Mouse (Mus musculus): Measurements from ENCODE around the gene Nae1. TPM values are rescaled to one million over a fixed set of nuclear protein-coding genes. Genes with fewer than 3 reads are reported as not detected.

Gene Nae1
- polyA plus RNA-seq, 1 experiment from 2014 or later: 119 TPM

DNA sequence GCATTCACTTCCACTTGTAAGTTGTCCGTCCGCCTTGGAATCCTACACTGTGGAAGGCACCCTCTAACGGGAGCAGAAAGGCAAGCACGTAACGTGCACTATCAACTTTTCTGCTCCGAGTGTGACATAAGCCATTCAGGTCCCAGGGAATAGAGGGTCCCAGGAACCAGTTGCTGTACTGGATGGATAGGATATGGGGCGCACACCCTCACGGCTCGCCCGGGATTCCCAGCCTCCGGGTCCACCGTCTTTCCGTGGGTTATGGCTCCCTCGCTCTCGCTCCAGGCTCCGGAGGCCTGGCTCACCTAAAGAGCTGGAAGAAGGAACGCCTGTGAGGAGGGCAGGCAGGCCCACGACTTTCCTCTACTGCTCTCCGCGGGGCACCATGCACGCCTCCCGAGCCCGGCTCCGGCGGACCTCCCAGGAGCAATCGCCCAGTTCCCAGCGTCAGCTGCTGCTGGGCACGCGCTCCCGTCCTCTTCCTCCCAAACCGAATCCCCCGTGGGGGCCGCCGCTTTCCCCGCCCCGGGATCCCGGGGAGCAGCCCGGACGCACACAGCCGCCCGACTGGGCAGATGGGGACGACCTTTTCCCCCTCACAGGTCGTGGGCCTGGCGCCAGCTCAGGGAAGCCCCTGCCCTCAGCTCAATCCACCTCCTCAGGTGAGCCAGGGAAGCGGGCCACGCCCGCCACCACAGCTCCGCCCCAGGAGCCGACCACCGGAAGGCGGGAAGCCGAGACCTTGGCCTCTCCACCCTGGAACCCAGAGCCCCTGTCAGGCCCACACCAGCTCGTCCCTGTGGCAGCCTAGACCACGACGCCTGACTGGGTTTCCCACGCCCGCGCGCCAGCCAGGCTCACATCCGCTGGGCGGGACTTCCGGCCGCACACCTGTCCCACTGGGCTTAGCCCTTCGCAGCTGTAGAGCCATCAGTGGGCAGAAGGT lies 25.1 kb downstream of the Nae1 start, which contains the start of gene Terb1:
Gene Terb1 (minus strand): TSS at position 850 of the 946 bp plus-strand sequence.
- 3% methylated on average over 60 of the region's 64 CpGs for WGBS
- peak; percentile 79 for ATAC-seq (ENCODE audit: insufficient read depth, low FRiP score, low TSS enrichment)
- Histone ChIP-seq H3K4me2 (ENCODE audit: low read depth) (peak within 1 kb of the TSS; percentile 90), H3K4me1 (ENCODE audit: control insufficient read depth, insufficient read depth, low read length) (peaks cover 3% of the 10 kb centered on the region; the same call in 1 of the 2 replicates), H3K4me3 (ENCODE audit: low read depth, low read length) (peak within 1 kb of the TSS; percentile 48), H3K9ac (ENCODE audit: low read length) (peak within 1 kb of the TSS; percentile 54), H3K27me3 (ENCODE audit: control insufficient read depth, insufficient read depth, low read length) (no peaks in the 10 kb centered on the region), H3K9me3 (ENCODE audit: control insufficient read depth, low read length) (no peaks in the 10 kb centered on the region), H3K27ac (ENCODE audit: low read depth, low read length) (no peak within 1 kb of the TSS), H3K36me3 (ENCODE audit: control insufficient read depth, insufficient read depth, low read length) (peaks cover 2% of the 10 kb centered on the region; the same call in 1 of the 2 replicates)
- DNase-seq (ENCODE audit: low spot score): peak; percentile 43

DNA sequence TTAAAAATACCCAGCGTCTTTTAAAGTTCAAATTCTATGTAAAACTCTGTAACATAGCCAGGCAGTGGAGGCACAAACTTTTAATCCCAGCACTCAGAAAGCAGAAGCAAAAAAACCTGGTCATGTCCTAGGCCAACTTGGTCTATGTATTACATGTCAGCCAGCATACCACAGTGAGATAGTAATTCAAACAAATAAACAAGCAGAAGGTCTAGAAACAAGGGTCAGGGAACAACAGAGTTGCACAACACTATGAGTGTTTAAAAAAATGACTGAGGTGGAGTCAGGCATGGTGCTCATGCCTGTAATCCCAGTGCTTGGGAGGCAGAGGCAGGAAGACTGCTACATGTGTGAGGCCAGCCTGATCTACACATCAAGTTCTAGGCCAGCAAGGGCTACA lies 55.3 kb downstream of the Nae1 start:
- DNase-seq (ENCODE audit: low spot score) (no peak), ATAC-seq (ENCODE audit: insufficient read depth, low FRiP score, low TSS enrichment) (no peak)
- WGBS: 68% methylated on average over 1 of the region's 1 CpGs
- H3K9me3 ChIP-seq (ENCODE audit: control insufficient read depth, low read length): no peaks in the 10 kb centered on the region
- no peaks in the 10 kb centered on the region for H3K4me1 ChIP-seq (ENCODE audit: control insufficient read depth, insufficient read depth, low read length)
- no peak overlapping the region for H3K9ac ChIP-seq (ENCODE audit: low read length)
- H3K4me2 ChIP-seq (ENCODE audit: low read depth): no peak overlapping the region
- H3K27me3 ChIP-seq (ENCODE audit: control insufficient read depth, insufficient read depth, low read length): no peaks in the 10 kb centered on the region
- H3K4me3 ChIP-seq (ENCODE audit: low read depth, low read length): no peak overlapping the region
- H3K27ac ChIP-seq (ENCODE audit: low read depth, low read length): no peak overlapping the region
- H3K36me3 ChIP-seq (ENCODE audit: control insufficient read depth, insufficient read depth, low read length): no peaks in the 10 kb centered on the region

DNA sequence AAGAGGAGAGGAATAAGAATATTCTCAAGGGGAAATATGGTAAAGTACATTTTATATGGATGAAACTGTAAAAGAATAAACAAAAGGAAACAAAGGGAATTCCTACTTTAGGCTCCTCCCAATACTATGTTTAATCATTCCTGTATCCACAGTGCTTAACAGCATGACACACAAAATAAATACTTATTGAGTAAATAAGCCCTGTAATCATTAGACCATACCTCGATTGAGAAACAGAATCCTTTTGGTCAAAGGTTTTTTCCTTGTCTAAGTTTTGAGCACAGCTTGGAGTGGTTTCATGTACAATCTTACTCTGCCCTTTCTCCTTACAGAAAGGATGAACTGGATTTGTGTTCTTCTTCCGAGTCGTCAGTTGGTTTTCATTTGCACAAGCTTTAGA lies 62.0 kb downstream of the Nae1 start:
- Histone ChIP-seq H3K36me3 (ENCODE audit: control insufficient read depth, insufficient read depth, low read length) (no peaks in the 10 kb centered on the region), H3K4me1 (ENCODE audit: control insufficient read depth, insufficient read depth, low read length) (no peaks in the 10 kb centered on the region), H3K9me3 (ENCODE audit: control insufficient read depth, low read length) (no peaks in the 10 kb centered on the region), H3K4me2 (ENCODE audit: low read depth) (no peak overlapping the region), H3K9ac (ENCODE audit: low read length) (no peak overlapping the region), H3K4me3 (ENCODE audit: low read depth, low read length) (no peak overlapping the region), H3K27ac (ENCODE audit: low read depth, low read length) (no peak overlapping the region), H3K27me3 (ENCODE audit: control insufficient read depth, insufficient read depth, low read length) (no peaks in the 10 kb centered on the region)
- no peak for ATAC-seq (ENCODE audit: insufficient read depth, low FRiP score, low TSS enrichment)
- no peak for DNase-seq (ENCODE audit: low spot score)
- 85% methylated on average over 3 of the region's 3 CpGs for WGBS

DNA sequence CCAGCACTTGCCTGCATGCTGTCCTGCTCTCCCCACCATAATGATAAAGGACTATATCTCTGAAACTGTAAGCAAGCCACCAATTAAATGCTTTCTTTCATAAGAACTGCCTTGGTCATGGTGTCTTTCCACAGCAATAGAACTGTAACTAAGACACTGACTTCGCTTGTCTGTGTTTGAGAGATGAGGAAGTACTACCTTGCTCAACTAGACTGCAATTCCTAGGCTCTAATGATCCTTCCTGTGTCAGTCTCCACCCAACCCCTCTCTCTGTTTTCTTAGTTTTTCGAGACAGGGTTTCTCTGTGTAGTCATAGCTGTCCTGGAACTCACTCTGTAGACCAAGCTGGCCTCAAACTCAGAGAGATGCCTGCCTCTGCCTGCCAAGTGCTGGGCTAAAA lies 67.0 kb downstream of the Nae1 start:
- H3K36me3 ChIP-seq (ENCODE audit: control insufficient read depth, insufficient read depth, low read length): no peaks in the 10 kb centered on the region
- no peaks in the 10 kb centered on the region for H3K27me3 ChIP-seq (ENCODE audit: control insufficient read depth, insufficient read depth, low read length)
- no peak overlapping the region for H3K4me3 ChIP-seq (ENCODE audit: low read depth, low read length)
- no peaks in the 10 kb centered on the region for H3K9me3 ChIP-seq (ENCODE audit: control insufficient read depth, low read length)
- no peak overlapping the region for H3K9ac ChIP-seq (ENCODE audit: low read length)
- no peak overlapping the region for H3K27ac ChIP-seq (ENCODE audit: low read depth, low read length)
- DNase-seq (ENCODE audit: low spot score) (no peak), ATAC-seq (ENCODE audit: insufficient read depth, low FRiP score, low TSS enrichment) (no peak)
- H3K4me2 ChIP-seq (ENCODE audit: low read depth): no peak overlapping the region
- H3K4me1 ChIP-seq (ENCODE audit: control insufficient read depth, insufficient read depth, low read length): no peaks in the 10 kb centered on the region
- WGBS: 80% methylated on average over 2 of the region's 2 CpGs

Other genes with a start within 250 kb of the Nae1 start
- not detected in 2 replicates for gene Cmtm2a, start 241.5 kb downstream of the Nae1 start, polyA plus RNA-seq (2014; fragmentation: Nextera tagmentation; extraction: Ambion mirVana)
- gene Gm45711, start 224.6 kb downstream of the Nae1 start, polyA plus RNA-seq (2014; fragmentation: Nextera tagmentation; extraction: Ambion mirVana): not detected in 2 replicates
- not detected in 2 replicates for gene Cmtm1, start 224.5 kb downstream of the Nae1 start, polyA plus RNA-seq (2014; fragmentation: Nextera tagmentation; extraction: Ambion mirVana)
- not detected in 2 replicates for gene Gm11020, start 213.1 kb downstream of the Nae1 start, polyA plus RNA-seq (2014; fragmentation: Nextera tagmentation; extraction: Ambion mirVana)
- gene Cmtm2b, start 212.4 kb downstream of the Nae1 start, polyA plus RNA-seq (2014; fragmentation: Nextera tagmentation; extraction: Ambion mirVana): not detected in 2 replicates
- 84.6 and 90.8 TPM in 2 replicates for gene Cmtm3, start 195.2 kb downstream of the Nae1 start, polyA plus RNA-seq (2014; fragmentation: Nextera tagmentation; extraction: Ambion mirVana)
- 2.8 and 3.2 TPM in 2 replicates for gene Cmtm4, start 138.8 kb downstream of the Nae1 start, polyA plus RNA-seq (2014; fragmentation: Nextera tagmentation; extraction: Ambion mirVana)
- gene Dync1li2, start 91.6 kb downstream of the Nae1 start, polyA plus RNA-seq (2014; fragmentation: Nextera tagmentation; extraction: Ambion mirVana): 78.2 and 82.2 TPM in 2 replicates
- gene Terb1, start 24.7 kb downstream of the Nae1 start, polyA plus RNA-seq (2014; fragmentation: Nextera tagmentation; extraction: Ambion mirVana): 0.25 and 0.34 TPM in 2 replicates
- gene Car7, start 52 bp upstream of the Nae1 start, polyA plus RNA-seq (2014; fragmentation: Nextera tagmentation; extraction: Ambion mirVana): 1.2 and 1.4 TPM in 2 replicates
- gene Pdp2, start 56.8 kb upstream of the Nae1 start, polyA plus RNA-seq (2014; fragmentation: Nextera tagmentation; extraction: Ambion mirVana): 17.8 and 20.0 TPM in 2 replicates
- 0.80 TPM in 1 of 2 replicates, not detected in the other for gene Cdh16, start 89.8 kb upstream of the Nae1 start, polyA plus RNA-seq (2014; fragmentation: Nextera tagmentation; extraction: Ambion mirVana)
- gene Rrad, start 96.7 kb upstream of the Nae1 start, polyA plus RNA-seq (2014; fragmentation: Nextera tagmentation; extraction: Ambion mirVana): 2.9 and 4.3 TPM in 2 replicates
- 96.9 and 99.1 TPM in 2 replicates for gene Ciao2b, start 107.3 kb upstream of the Nae1 start, polyA plus RNA-seq (2014; fragmentation: Nextera tagmentation; extraction: Ambion mirVana)
- gene Ces2a, start 199.4 kb upstream of the Nae1 start, polyA plus RNA-seq (2014; fragmentation: Nextera tagmentation; extraction: Ambion mirVana): not detected in 2 replicates